In genomic region chrX:74277916-74278315, GRCm38 (mm10) we compare ENCODE assay signal across 26 mouse cellular contexts. TPM values are rescaled to one million over a fixed set of nuclear protein-coding genes. Genes with fewer than 3 reads are reported as not detected.
A peak's percentile ranks its signal among the peaks of the same experiment; 100 is the strongest.
DNase-seq lines count a peak whose midpoint lies in the region; ATAC-seq and TF ChIP-seq lines count a peak whose summit lies in the region.
"Had no signal": no experiment of that assay in that cellular context is flagged by ENCODE, and none has a peak within 500 bp of the region (broad histone marks: within the 10 kb centered on the region; RNA-seq: fewer than 3 reads in every experiment).

No protein-coding gene starts in this region.

- no peak for TF ChIP-seq CTCF in left cerebral cortex, adult 2 months (IDR thresholded peaks at IDR 0.05)

- H3K27ac ChIP-seq in left cerebral cortex, adult 2 months, result no peak overlapping the region
- H3K27ac ChIP-seq: forebrain, embryonic 10.5 days; hindbrain, embryonic 10.5 days; limb, embryonic 10.5 days; liver, embryonic 15.5 days; neural tube, embryonic 12.5 days had no signal

- DNase-seq in 3T3-L1 (ENCODE audit: low read depth, low spot score) (peak; percentile 72), 416B (ENCODE audit: low read depth) (peak; percentile 81), NIH3T3 (ENCODE audit: low read depth) (peak; percentile 54)
- DNase-seq in left cerebral cortex, adult 2 months (ENCODE audit: extremely low spot score in 1 of 2, low spot score in 2 of 2), result no peak
- DNase-seq in cerebellum, postnatal 10 days, result no peak
- DNase-seq: adrenal gland, postnatal 10 days; cerebellum, adult 9-10 months; heart, postnatal 10 days; kidney, adult 11 months; liver; midbrain, embryonic 14.5 days; retina, postnatal 1 day; right cerebral cortex, postnatal 25 days; spleen, adult 18-20 months; thymus, postnatal 25 days had no signal

- intact Hi-C loops in left cerebral cortex, adult 2 months (cut with DNase I), result loop anchor here (10.0 kb wide), 1 partner anchor 313 kb away; the partner anchor contains the start of gene Hcfc1

- no peak overlapping the region for H3K4me3 ChIP-seq in left cerebral cortex, adult 2 months
- H3K4me3 ChIP-seq: forebrain, embryonic 10.5 days; heart, embryonic 12.5 days; hindbrain, embryonic 10.5 days; limb, embryonic 10.5 days; liver, embryonic 15.5 days; neural tube, embryonic 12.5 days had no signal

- peak; percentile 65 for ATAC-seq in monocyte, adult 5-6 weeks (replicated peaks; ENCODE audit: insufficient number of reproducible peaks, low FRiP score, low TSS enrichment, poor library complexity, severe bottlenecking)
- no peak for ATAC-seq in frontal cortex, adult (ENCODE audit: low TSS enrichment)
- ATAC-seq: CD4-positive, CD25-positive, alpha-beta regulatory T cell, adult 4 months; forebrain, embryonic 16.5 days; hindbrain, embryonic 16.5 days had no signal

RNA-seq across cellular contexts. Expression of gene Taz, which starts 3.8 kb away (rescaled TPM):
- 59.4 to 103 TPM (median 69.3 TPM) in 3 replicates for total RNA-seq in monocyte, adult 5-6 weeks (2017)
- total RNA-seq in left cerebral cortex, adult 2 months (2021), result 10 to 100 TPM; 60.9 to 64.9 TPM

RNA-seq across cellular contexts. Expression of gene Dnase1l1, which starts 4.2 kb away (rescaled TPM):
- total RNA-seq in monocyte, adult 5-6 weeks (2017), result 46.0 to 56.4 TPM (median 56.0 TPM) in 3 replicates
- total RNA-seq in left cerebral cortex, adult 2 months (2021), result 1 to 10 TPM; 2.2 to 2.9 TPM

RNA-seq across cellular contexts. Expression of gene Rpl10, which starts 7.3 kb away (rescaled TPM):
- 1,229 to 1,534 TPM (median 1,358 TPM) in 3 replicates for total RNA-seq in monocyte, adult 5-6 weeks (2017)
- 100 to 1,000 TPM; 151 to 163 TPM for total RNA-seq in left cerebral cortex, adult 2 months (2021)

RNA-seq across cellular contexts. Expression of gene Atp6ap1, which starts 19.0 kb away (rescaled TPM):
- total RNA-seq in monocyte, adult 5-6 weeks (2017), result 286 to 398 TPM (median 345 TPM) in 3 replicates
- total RNA-seq in left cerebral cortex, adult 2 months (2021), result 100 to 1,000 TPM; 320 to 341 TPM

RNA-seq across cellular contexts. Expression of gene Emd, which starts 23.4 kb away (rescaled TPM):
- total RNA-seq in monocyte, adult 5-6 weeks (2017), result 85.3 to 98.0 TPM (median 91.4 TPM) in 3 replicates
- 10 to 100 TPM; 36.0 to 37.7 TPM for total RNA-seq in left cerebral cortex, adult 2 months (2021)

Comparison
In these comparisons a context has a peak if more than half of its experiments do, and no peak if none do; other contexts are left out.
1. DNase-seq: peak in 3T3-L1 (single experiment), 416B (single experiment) and NIH3T3 (single experiment); none in left cerebral cortex, adult 2 months (0 of 2) and cerebellum, postnatal 10 days (0 of 2).
2. RNA of gene Dnase1l1, which starts 4.2 kb away (total RNA-seq): 46.0 to 56.4 TPM in monocyte, adult 5-6 weeks; 2.2 to 2.9 TPM in left cerebral cortex, adult 2 months; every median in the first group is over 10 times any median in the second.